7 mouse cellular contexts compared by ENCODE assay signal in the genomic region with DNA sequence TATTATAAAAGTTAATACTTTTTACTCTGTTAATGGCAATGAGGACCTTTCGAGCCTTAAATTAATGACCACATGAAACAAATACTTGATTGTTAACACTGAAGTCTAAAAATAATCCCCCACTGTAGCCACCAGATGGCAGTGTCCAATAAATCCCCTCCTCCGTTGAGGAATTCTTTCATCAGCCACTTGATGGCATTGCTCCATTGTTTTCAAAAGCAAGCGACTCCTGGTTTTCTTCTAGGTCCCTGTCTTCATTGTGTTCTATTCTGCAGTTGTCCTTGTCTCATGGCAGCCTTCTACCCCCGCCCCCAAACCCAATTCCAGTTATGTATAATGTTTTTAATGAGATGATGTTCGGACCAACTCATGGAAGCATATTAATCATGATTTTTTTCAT.
DNase-seq lines count a peak whose midpoint lies in the region; ATAC-seq and TF ChIP-seq lines count a peak whose summit lies in the region.

No protein-coding gene starts in this region.

- peak; percentile 56; the same call in 1 of the 2 replicates for ATAC-seq in forebrain, embryonic 11.5 days (replicated peaks; ENCODE audit: low FRiP score)
- no peak for ATAC-seq in kidney, postnatal 0 days (replicated peaks; ENCODE audit: low FRiP score, low read depth)

- no peak overlapping the region for H3K27ac ChIP-seq in forebrain, embryonic 11.5 days (ENCODE audit: low read depth, low read length)
- no peak overlapping the region for H3K27ac ChIP-seq in kidney, postnatal 0 days

- TF ChIP-seq CTCF in kidney, postnatal 0 days (IDR thresholded peaks at IDR 0.05; ENCODE audit: low read depth), result peak; percentile 99

- H3K27me3 ChIP-seq in forebrain, embryonic 11.5 days (ENCODE audit: control insufficient read depth, insufficient read depth, low read length), result no peaks in the 10 kb centered on the region
- H3K27me3 ChIP-seq in kidney, postnatal 0 days (ENCODE audit: insufficient read depth, low read length), result no peaks in the 10 kb centered on the region

- no peaks in the 10 kb centered on the region for H3K36me3 ChIP-seq in forebrain, embryonic 11.5 days (ENCODE audit: control insufficient read depth, insufficient read depth, low read length)
- H3K36me3 ChIP-seq in kidney, postnatal 0 days (ENCODE audit: insufficient read depth, low read length), result no peaks in the 10 kb centered on the region

- H3K4me2 ChIP-seq in forebrain, embryonic 11.5 days (ENCODE audit: low read depth, low read length, severe bottlenecking), result no peak overlapping the region
- H3K4me2 ChIP-seq in kidney, postnatal 0 days (ENCODE audit: low read length), result no peak overlapping the region

- no peak overlapping the region for H3K4me3 ChIP-seq in forebrain, embryonic 11.5 days (ENCODE audit: low read depth, low read length)
- no peak overlapping the region for H3K4me3 ChIP-seq in kidney, postnatal 0 days (replicated peaks; ENCODE audit: low read depth, low read length)

- no peaks in the 10 kb centered on the region for H3K4me1 ChIP-seq in forebrain, embryonic 11.5 days (replicated peaks; ENCODE audit: control insufficient read depth, insufficient read depth, low read length)
- H3K4me1 ChIP-seq in kidney, postnatal 0 days (replicated peaks; ENCODE audit: insufficient read depth, low read length), result no peaks in the 10 kb centered on the region

- no peak overlapping the region for H3K9ac ChIP-seq in forebrain, embryonic 11.5 days (ENCODE audit: low read length)
- H3K9ac ChIP-seq in kidney, postnatal 0 days (ENCODE audit: low read depth, low read length), result no peak overlapping the region

- no peaks in the 10 kb centered on the region for H3K9me3 ChIP-seq in forebrain, embryonic 11.5 days (ENCODE audit: control insufficient read depth, low read length)
- no peaks in the 10 kb centered on the region for H3K9me3 ChIP-seq in kidney, postnatal 0 days (replicated peaks; ENCODE audit: low read length)

- WGBS in forebrain, embryonic 11.5 days, result 22% methylated on average over 5 of the region's 5 CpGs
- 14% methylated on average over 5 of the region's 5 CpGs for WGBS in kidney, postnatal 0 days

- peak; percentile 34 for DNase-seq in urinary bladder, postnatal 14 days (ENCODE audit: low spot score)
- DNase-seq in urinary bladder, postnatal 4 days (ENCODE audit: low spot score in 2 of 2), result no peak
- peak; percentile 69 for DNase-seq in brain, embryonic 18.5 days (ENCODE audit: low read depth, low spot score)
- DNase-seq in forebrain, embryonic 11.5 days (ENCODE audit: low spot score), result peak; percentile 60
- DNase-seq in kidney, postnatal 0 days (ENCODE audit: low spot score), result peak; percentile 91
- DNase-seq in lung, postnatal 36 days, result peak; percentile 52
- DNase-seq in right cerebral cortex, postnatal 4 days, result peak; percentile 40

Comparison
In these comparisons a context has a peak if more than half of its experiments do, and no peak if none do; other contexts are left out.
1. DNase-seq: peak in urinary bladder, postnatal 14 days (single experiment), brain, embryonic 18.5 days (single experiment), forebrain, embryonic 11.5 days (single experiment), kidney, postnatal 0 days (single experiment), lung, postnatal 36 days (single experiment) and right cerebral cortex, postnatal 4 days (single experiment); none in urinary bladder, postnatal 4 days (0 of 2).